Mouse (Mus musculus): ENCODE data around the gene Nek2. TPM values are rescaled to one million over a fixed set of nuclear protein-coding genes. Genes with fewer than 3 reads are reported as not detected.

Nek2 gene
- polyA plus RNA-seq, 1 experiment from 2014 or later: 38.7 TPM

DNA sequence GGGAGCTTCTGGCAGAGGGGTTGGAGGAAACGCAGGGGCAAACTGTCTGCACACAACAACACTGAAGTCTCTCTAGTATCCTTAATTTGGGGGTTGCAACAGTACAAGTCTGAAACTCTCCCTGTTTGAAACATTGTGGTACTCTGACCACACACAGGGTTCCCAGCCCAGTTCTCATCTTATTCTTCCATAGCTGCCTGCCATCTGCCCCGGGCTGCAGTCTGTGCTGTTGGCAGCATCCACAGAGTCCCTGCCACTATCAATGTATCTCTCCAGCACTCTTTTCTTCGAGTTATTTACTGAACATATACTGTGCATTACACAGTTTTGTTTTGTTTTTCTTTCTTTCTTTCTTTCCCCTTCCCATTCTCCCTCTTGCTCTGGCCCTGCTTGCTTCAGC is 4.6 kb upstream of the Nek2 start:
- 72% methylated on average over 3 of the region's 3 CpGs for WGBS
- ATAC-seq (ENCODE audit: insufficient read depth, low FRiP score, low read depth): no peak
- Histone ChIP-seq H3K27ac (no peak overlapping the region), H3K36me3 (no peaks in the 10 kb centered on the region), H3K4me2 (no peak overlapping the region), H3K9me3 (no peaks in the 10 kb centered on the region), H3K4me1 (peaks cover 4% of the 10 kb centered on the region), H3K9ac (no peak overlapping the region), H3K27me3 (replicated peaks) (no peaks in the 10 kb centered on the region), H3K4me3 (replicated peaks) (no peak overlapping the region)

DNA sequence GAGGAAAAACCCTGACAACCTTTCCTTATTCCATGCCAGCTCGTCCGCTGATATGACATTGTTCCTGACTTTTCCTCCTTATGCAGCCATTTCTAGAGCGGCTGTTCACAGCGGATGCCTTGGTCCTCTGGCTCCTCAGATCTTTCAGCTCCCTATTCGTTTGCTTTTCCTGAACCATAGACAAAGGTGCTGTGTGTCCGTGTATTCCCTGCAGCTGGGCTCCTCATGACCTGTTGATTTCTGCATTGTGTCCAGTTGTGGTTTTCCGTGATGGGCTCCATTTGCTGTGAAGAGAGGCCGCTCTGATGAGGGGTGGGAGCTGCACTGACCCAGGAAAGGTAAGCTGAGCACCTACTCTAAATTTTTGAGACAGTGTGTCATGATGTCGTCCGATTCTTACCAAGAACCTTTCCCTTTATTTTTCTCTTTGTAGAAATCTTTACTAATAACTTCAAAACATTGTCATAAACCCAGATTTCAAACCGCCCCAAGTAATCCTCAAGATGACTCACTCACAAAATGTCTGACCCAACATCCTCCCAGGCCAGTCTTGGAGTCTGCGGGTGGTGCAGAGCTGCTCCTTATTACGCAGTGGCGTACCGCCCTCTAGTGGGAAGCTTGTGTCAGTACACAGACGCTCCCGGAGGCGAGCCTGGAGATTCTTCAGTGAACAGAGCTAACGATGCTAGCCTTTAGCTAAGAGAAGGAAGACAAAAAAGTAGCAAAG is 3.7 kb upstream of the Nek2 start:
- WGBS: 36% methylated on average over 19 of the region's 19 CpGs
- no peaks in the 10 kb centered on the region for H3K9me3 ChIP-seq
- ATAC-seq (ENCODE audit: insufficient read depth, low FRiP score, low read depth): peak; percentile 63
- no peak overlapping the region for H3K9ac ChIP-seq
- H3K4me2 ChIP-seq: no peak overlapping the region
- H3K27ac ChIP-seq: no peak overlapping the region
- H3K36me3 ChIP-seq: no peaks in the 10 kb centered on the region
- peaks cover 4% of the 10 kb centered on the region for H3K4me1 ChIP-seq
- no peak overlapping the region for H3K4me3 ChIP-seq (replicated peaks)
- H3K27me3 ChIP-seq (replicated peaks): no peaks in the 10 kb centered on the region

DNA sequence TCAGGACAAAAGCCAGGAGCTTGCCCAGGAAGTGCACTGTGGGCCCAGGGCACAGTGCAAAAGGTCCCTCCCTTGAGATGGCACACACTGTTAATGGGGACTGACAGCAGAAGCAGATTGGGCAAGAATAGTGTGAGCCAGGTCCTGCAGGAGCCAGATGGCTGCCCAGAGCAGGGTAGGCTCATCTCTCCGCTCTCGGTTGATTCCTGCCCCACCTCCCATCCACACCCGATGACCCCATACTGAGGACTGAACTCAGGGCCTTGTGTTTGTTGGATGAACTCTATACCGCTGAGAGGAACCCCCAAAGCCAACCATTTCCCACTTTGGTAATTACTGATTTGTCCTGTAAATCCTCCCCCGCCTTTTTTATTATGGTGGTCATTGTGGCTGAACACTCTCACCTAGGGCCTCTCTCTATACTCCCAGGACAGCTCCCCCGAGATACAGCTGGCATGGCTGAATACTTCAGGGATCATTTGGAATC is 3.1 kb upstream of the Nek2 start:
- peaks cover 4% of the 10 kb centered on the region for H3K4me1 ChIP-seq
- no peak overlapping the region for H3K9ac ChIP-seq
- H3K9me3 ChIP-seq: no peaks in the 10 kb centered on the region
- H3K27ac ChIP-seq: no peak overlapping the region
- ATAC-seq (ENCODE audit: insufficient read depth, low FRiP score, low read depth): 0 out of 2 replicates have a peak, but pooled peaks have one; percentile 6
- 43% methylated on average over 6 of the region's 6 CpGs for whole genome bisulfite sequencing
- no peaks in the 10 kb centered on the region for H3K27me3 ChIP-seq (replicated peaks)
- H3K4me3 ChIP-seq (replicated peaks): no peak overlapping the region
- H3K4me2 ChIP-seq: no peak overlapping the region
- peaks cover under 1% of the 10 kb centered on the region; the same call in 1 of the 2 replicates for H3K36me3 ChIP-seq

DNA sequence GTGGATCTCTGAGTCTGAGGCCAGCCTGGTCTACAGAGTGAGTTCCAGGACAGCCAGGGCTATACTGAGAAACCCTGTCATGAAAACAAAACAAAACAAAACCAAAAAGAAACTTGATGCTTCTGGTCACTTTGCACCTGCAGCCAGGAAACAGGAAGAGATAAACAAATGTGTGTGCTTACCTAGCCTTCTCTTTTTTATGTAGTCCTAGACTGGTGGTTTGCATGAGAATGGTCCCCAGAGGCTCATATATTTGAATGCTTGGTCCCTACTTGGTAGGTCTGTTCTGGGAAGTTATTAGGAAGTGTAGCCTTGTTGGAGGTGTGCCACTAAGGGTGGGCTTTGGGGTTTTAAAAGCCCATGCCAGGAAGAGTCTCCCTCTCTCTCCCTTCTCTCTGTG is 2.2 kb upstream of the Nek2 start:
- H3K4me1 ChIP-seq: peaks cover 4% of the 10 kb centered on the region
- no peak overlapping the region for H3K4me3 ChIP-seq (replicated peaks)
- no peak for ATAC-seq (ENCODE audit: insufficient read depth, low FRiP score, low read depth)
- no peaks in the 10 kb centered on the region for H3K27me3 ChIP-seq (replicated peaks)
- no peak overlapping the region for H3K4me2 ChIP-seq
- H3K27ac ChIP-seq: no peak overlapping the region
- H3K36me3 ChIP-seq: peaks cover 4% of the 10 kb centered on the region; the same call in 1 of the 2 replicates
- no peak overlapping the region for H3K9ac ChIP-seq
- no peaks in the 10 kb centered on the region for H3K9me3 ChIP-seq

DNA sequence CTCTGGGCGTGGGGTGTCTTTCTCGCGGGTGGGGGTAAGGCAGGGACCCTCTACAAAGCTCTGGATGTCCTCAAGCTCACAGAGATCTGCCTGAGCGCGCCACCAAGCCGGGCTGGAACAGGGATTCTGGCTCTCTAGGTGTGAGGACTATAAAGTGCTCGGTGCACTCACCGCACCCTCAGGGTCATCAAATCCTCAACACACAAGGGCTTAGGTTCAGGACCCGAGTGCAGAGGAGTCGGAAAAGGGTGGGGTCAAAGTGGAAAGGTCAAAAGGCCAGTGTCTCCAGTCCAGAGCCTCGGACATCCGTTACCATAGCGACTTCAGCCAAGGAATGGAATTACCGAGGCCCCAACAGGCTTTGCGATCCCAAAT is 306 bp upstream of the Nek2 start:
- H3K4me1 ChIP-seq: peaks cover 4% of the 10 kb centered on the region
- H3K9ac ChIP-seq: no peak overlapping the region
- peaks cover 17% of the 10 kb centered on the region for H3K36me3 ChIP-seq
- ATAC-seq (ENCODE audit: insufficient read depth, low FRiP score, low read depth): no peak
- no peaks in the 10 kb centered on the region for H3K9me3 ChIP-seq
- peak overlapping the region; percentile 81 for H3K4me3 ChIP-seq (replicated peaks)
- 4% methylated on average over 15 of the region's 15 CpGs for WGBS
- H3K27ac ChIP-seq: no peak overlapping the region
- peak overlapping the region; percentile 88 for H3K4me2 ChIP-seq
- no peaks in the 10 kb centered on the region for H3K27me3 ChIP-seq (replicated peaks)

DNA sequence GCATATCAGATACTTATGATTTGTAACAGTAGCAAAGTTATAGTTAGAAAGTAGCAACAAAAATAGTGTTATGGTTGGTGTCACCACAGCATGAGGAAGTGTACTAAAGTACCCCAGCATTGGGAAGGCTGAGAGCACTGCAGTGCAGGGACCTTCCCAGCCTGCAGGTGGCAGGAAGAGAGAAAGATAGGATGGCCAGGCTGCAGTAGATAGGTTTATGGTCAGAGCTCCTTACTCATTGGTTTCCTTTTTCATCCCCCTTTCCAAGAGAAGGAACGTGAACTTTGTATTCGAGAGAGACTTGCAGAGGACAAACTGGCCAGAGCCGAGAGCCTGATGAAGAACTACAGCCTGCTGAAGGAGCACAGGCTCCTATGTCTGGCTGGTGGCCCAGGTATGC is 7.9 kb downstream of the Nek2 start:
- Histone ChIP-seq H3K9ac (no peak overlapping the region), H3K4me1 (no peaks in the 10 kb centered on the region), H3K27ac (no peak overlapping the region), H3K9me3 (no peaks in the 10 kb centered on the region), H3K4me2 (no peak overlapping the region), H3K27me3 (replicated peaks) (no peaks in the 10 kb centered on the region), H3K36me3 (peaks cover 49% of the 10 kb centered on the region), H3K4me3 (replicated peaks) (no peak overlapping the region)
- WGBS: 84% methylated on average over 3 of the region's 3 CpGs
- ATAC-seq (ENCODE audit: insufficient read depth, low FRiP score, low read depth): no peak

DNA sequence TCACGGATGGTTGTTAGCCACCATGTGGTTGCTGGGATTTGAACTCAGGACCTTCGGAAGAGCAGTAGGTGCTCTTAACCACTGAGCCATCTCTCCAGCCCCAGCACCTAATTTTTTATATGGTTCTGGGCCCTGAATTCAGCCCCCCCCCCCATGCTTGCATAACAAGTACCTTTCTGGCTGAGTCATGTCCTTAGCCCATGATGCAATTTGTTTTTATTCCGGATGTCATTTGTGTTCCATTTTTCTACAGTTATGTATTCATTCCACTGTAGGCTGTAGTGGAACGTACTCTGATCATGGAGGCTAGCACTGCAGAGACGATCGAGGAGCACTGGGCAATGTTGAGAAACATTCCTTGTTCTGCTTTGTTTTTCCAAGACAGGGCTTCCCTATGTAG is 12.2 kb downstream of the Nek2 start:
- WGBS: 98% methylated on average over 6 of the region's 6 CpGs
- no peak overlapping the region for H3K4me3 ChIP-seq (replicated peaks)
- no peaks in the 10 kb centered on the region for H3K9me3 ChIP-seq
- no peak overlapping the region for H3K27ac ChIP-seq
- H3K36me3 ChIP-seq: peaks cover 22% of the 10 kb centered on the region
- no peaks in the 10 kb centered on the region for H3K27me3 ChIP-seq (replicated peaks)
- no peak overlapping the region for H3K9ac ChIP-seq
- no peak for ATAC-seq (ENCODE audit: insufficient read depth, low FRiP score, low read depth)
- no peak overlapping the region for H3K4me2 ChIP-seq
- H3K4me1 ChIP-seq: no peaks in the 10 kb centered on the region

DNA sequence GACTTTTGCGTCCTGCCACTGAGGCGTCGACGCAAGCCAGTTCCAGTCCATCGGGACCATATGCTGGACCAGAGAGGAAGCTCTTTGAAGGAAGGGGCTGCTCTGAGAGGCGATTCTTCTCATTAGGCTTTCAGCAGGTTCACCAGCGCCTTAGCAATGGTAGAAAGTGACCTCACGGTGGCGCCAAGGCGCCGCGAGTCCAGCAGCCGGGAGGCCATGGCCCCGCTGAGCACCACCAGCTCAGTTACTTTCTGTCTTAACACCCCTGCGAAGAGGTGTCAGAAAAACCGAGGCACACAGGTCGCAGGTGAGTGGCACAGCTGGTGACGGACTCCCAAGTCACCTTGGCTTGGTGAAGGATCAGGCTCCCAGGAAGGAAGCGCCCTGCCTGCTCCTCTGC is 13.6 kb downstream of the Nek2 start:
- H3K4me2 ChIP-seq: 0 out of 2 replicates have a peak overlapping the region, but pooled peaks have one; percentile 19
- H3K27ac ChIP-seq: no peak overlapping the region
- 8% methylated on average over 19 of the region's 19 CpGs for WGBS
- H3K36me3 ChIP-seq: peaks cover 12% of the 10 kb centered on the region
- no peaks in the 10 kb centered on the region for H3K9me3 ChIP-seq
- H3K27me3 ChIP-seq (replicated peaks): no peaks in the 10 kb centered on the region
- H3K4me1 ChIP-seq: 0 out of 2 replicates have a peak, but pooled peaks cover 10% of the 10 kb centered on the region
- 0 out of 2 replicates have a peak, but pooled peaks have one; percentile 57 for ATAC-seq (ENCODE audit: insufficient read depth, low FRiP score, low read depth)
- no peak overlapping the region for H3K9ac ChIP-seq
- H3K4me3 ChIP-seq (replicated peaks): no peak overlapping the region

DNA sequence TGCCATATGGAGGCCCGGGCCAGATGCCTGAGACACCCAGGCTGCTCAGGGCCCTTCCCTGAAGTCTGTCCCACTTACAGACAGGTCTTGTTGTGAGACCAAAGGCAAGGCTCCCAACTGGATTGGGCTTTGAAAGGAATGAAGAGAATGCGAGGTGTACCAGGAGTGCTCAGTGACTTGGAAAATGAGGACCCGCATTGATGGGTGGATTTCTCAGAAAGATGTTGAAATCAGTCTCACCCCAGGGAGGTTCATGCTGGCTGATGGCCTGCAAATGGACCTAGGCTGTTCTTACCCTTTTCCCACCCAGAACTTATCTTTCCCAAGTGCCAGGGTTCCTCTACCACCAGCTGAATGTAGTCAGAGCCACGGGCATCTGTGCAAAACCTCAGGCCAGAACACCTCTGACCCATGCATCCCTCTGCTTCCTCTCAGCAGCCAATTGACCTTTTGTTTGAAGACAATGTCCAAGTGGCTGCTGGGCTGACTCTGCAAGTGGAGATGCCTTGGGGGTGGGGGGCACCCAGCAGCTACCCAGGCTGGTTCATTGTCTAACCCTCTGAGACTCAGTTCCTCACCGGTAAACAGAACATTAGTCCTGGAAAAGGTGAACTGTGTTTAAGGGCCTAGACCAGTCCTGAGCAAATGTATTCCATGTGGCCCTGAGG is 15.2 kb downstream of the Nek2 start:
- Histone ChIP-seq H3K4me1 (0 out of 2 replicates have a peak, but pooled peaks cover 10% of the 10 kb centered on the region), H3K36me3 (no peaks in the 10 kb centered on the region; the same call in 1 of the 2 replicates), H3K4me3 (replicated peaks) (no peak overlapping the region), H3K4me2 (no peak overlapping the region), H3K9me3 (no peaks in the 10 kb centered on the region), H3K9ac (no peak overlapping the region), H3K27ac (no peak overlapping the region), H3K27me3 (replicated peaks) (no peaks in the 10 kb centered on the region)
- 79% methylated on average over 5 of the region's 5 CpGs for WGBS
- ATAC-seq (ENCODE audit: insufficient read depth, low FRiP score, low read depth): no peak

DNA sequence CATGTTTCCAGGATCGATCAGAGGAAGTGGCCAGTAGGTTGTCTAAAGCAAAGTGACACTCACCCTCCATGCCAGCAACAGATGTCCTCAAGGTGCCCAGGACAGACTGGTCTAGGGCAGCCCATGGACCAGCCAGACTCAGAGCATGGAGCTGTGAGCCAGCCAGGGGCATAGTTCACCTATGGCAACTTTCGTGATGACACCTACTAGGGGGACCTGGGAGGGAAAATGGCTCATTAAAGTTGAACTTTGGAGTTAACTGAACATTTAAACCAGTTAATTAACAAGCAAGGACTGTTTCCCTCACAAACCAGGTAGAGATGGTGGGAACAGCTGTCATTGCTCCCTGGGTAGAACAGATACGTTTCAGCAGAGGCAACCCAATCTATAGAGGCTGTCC is 16.4 kb downstream of the Nek2 start:
- Histone ChIP-seq H3K27me3 (replicated peaks) (no peaks in the 10 kb centered on the region), H3K27ac (no peak overlapping the region), H3K4me3 (replicated peaks) (no peak overlapping the region), H3K4me2 (no peak overlapping the region), H3K9me3 (no peaks in the 10 kb centered on the region), H3K36me3 (no peaks in the 10 kb centered on the region), H3K9ac (no peak overlapping the region), H3K4me1 (0 out of 2 replicates have a peak, but pooled peaks cover 10% of the 10 kb centered on the region)
- 76% methylated on average over 3 of the region's 3 CpGs for WGBS
- no peak for ATAC-seq (ENCODE audit: insufficient read depth, low FRiP score, low read depth)

DNA sequence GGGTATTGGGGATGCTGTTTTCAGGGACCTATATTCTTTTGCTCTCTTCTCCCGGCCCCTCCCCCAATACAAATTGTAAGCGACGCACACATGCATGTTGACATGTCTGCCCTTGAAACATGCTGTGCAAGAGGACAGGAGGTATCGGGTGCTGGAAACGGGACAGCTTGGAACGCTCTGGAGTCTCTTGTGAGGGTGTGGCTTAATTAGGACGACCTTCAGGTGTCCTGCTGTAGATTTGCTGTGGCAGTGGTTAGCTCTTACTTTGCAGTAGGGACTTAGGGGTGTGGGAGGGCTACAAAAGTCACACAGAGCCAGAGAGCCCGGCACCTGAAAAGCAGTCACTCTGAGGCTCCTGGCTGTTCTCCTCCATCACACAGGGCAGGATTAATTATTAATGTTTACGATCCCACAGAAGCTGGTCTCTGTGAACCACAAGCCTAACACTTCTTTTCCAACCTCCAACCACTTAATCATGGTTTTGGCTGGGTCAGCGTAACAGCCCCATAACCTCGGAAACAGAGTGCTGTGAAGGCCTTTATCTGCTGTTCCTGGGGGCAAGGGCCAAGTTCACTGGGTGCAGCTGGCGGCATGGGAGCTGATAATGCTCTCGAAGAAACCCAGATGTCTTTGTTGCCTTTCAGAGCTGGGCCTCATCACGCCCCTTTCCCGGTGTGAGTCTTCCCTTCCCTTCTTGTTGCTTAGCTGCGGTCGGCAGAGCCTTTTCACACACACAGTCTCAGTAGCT is 17.9 kb downstream of the Nek2 start:
- Histone ChIP-seq H3K36me3 (no peaks in the 10 kb centered on the region), H3K27me3 (replicated peaks) (no peaks in the 10 kb centered on the region), H3K4me2 (peak overlapping the region; percentile 21), H3K27ac (peak overlapping the region; percentile 44; the same call in 1 of the 2 replicates), H3K9me3 (no peaks in the 10 kb centered on the region), H3K4me3 (replicated peaks) (no peak overlapping the region), H3K4me1 (0 out of 2 replicates have a peak, but pooled peaks cover 10% of the 10 kb centered on the region), H3K9ac (no peak overlapping the region)
- ATAC-seq (ENCODE audit: insufficient read depth, low FRiP score, low read depth): peak; percentile 63
- WGBS: 27% methylated on average over 17 of the region's 17 CpGs

Data from stomach, embryonic 15.5 days (tissue).